In genomic region chr5:122393887-122394286, GRCm38 (mm10) we compare ENCODE assay signal across 8 mouse cellular contexts. TPM values are rescaled to one million over a fixed set of nuclear protein-coding genes. Genes with fewer than 3 reads are reported as not detected.
A peak's percentile ranks its signal among the peaks of the same experiment; 100 is the strongest.
DNase-seq lines count a peak whose midpoint lies in the region; TF ChIP-seq lines count a peak whose summit lies in the region.

No protein-coding gene starts in this region.

- no peak overlapping the region for H3K27ac ChIP-seq in ES-E14 (ENCODE audit: insufficient read depth, low read depth, low read length, poor library complexity, severe bottlenecking)

- peak; percentile 85 for DNase-seq in kidney, adult 18-20 months
- no peak for DNase-seq in kidney, adult 11 months
- no peak for DNase-seq in ES-E14 (ENCODE audit: low read depth, low spot score)
- peak; percentile 81 for DNase-seq in c-Kit-positive CD71-positive TER-119-positive erythroid progenitor cells, embryonic 14.5 days (ENCODE audit: low spot score)
- DNase-seq in gastrocnemius, adult 18-20 months (ENCODE audit: low spot score), result peak; percentile 72
- peak; percentile 78 to 85 for DNase-seq in left cerebral cortex, postnatal 14 days (ENCODE audit: low spot score in 2 of 2)
- peak; percentile 71 to 84 for DNase-seq in natural killer cell, adult 2 months (ENCODE audit: low spot score in 2 of 2)
- peak; percentile 81 for DNase-seq in thymus, postnatal 0 days (ENCODE audit: low spot score)

- H3K4me3 ChIP-seq in ES-E14 (ENCODE audit: insufficient read depth in 1 of 2, low read depth in 1 of 2, low read length in 2 of 2, poor library complexity in 1 of 2, severe bottlenecking in 1 of 2), result no peak overlapping the region

- H3K4me1 ChIP-seq in ES-E14 (ENCODE audit: control insufficient read depth in 2 of 2, insufficient read depth in 2 of 2, low read length in 2 of 2, poor library complexity in 1 of 2), result peaks cover 1 to 4% of the 10 kb centered on the region in 2 experiments; a peak in 1 of 4 replicates

- intact Hi-C loops in left cerebral cortex, postnatal 14 days (cut with DNase I), result loop anchor here (5.0 kb wide), 1 partner anchor 132 kb away; the partner anchor contains the start of gene Tctn1

- in situ Hi-C loops in ES-E14 (cut with MboI; ENCODE audit: low sequenced_read_pairs in 2 of 2, unreplicated experiment in 2 of 2), result no loop called here

- H3K9me3 ChIP-seq in ES-E14 (ENCODE audit: control insufficient read depth, insufficient read depth, low read depth, low read length), result no peaks in the 10 kb centered on the region

- peaks cover 6% of the 10 kb centered on the region for H3K36me3 ChIP-seq in ES-E14 (ENCODE audit: control insufficient read depth, insufficient read depth, low read length, poor library complexity, severe bottlenecking)

- no peak overlapping the region for H3K9ac ChIP-seq in ES-E14 (ENCODE audit: insufficient read depth, low read depth, low read length, poor library complexity, severe bottlenecking)

TF ChIP-seq in ES-E14, 5 proteins besides CTCF, POLR2A, EP300 and RAD21:
- TF ChIP-seq ZNF384 (IDR thresholded peaks at IDR 0.05; ENCODE audit: low read depth, low read length) (no peak), ZC3H11A (IDR thresholded peaks at IDR 0.05; ENCODE audit: borderline replicate concordance, low read depth, low read length) (0 out of 2 replicates have a peak, but pooled peaks have one; percentile 18)

RNA-seq across cellular contexts. Expression of gene Arpc3, which starts 2.2 kb away (rescaled TPM):
- total RNA-seq in ES-E14 (2012; rRNA removed), result 135 and 165 TPM in 2 replicates
- 10 to 100 TPM; 54.0 to 63.0 TPM for total RNA-seq in gastrocnemius, adult 18-20 months (2021)
- total RNA-seq in left cerebral cortex, postnatal 14 days (2021), result 100 to 1,000 TPM; 250 to 273 TPM
- polyA plus RNA-seq in thymus, postnatal 0 days (2015; fragmentation: Nextera tagmentation; extraction: Ambion mirVana), result 238 TPM in 2 replicates

RNA-seq across cellular contexts. Expression of gene Fam216a, which starts 21.7 kb away (rescaled TPM):
- 20.0 and 32.7 TPM in 2 replicates for total RNA-seq in ES-E14 (2012; rRNA removed)
- 1 to 10 TPM; 4.5 to 5.4 TPM for total RNA-seq in gastrocnemius, adult 18-20 months (2021)
- 10 to 100 TPM; 74.2 to 77.6 TPM for total RNA-seq in left cerebral cortex, postnatal 14 days (2021)
- 91.0 and 92.1 TPM in 2 replicates for polyA plus RNA-seq in thymus, postnatal 0 days (2015; fragmentation: Nextera tagmentation; extraction: Ambion mirVana)

RNA-seq across cellular contexts. Expression of gene Gpn3, which starts 22.2 kb away (rescaled TPM):
- total RNA-seq in ES-E14 (2012; rRNA removed), result 101 and 105 TPM in 2 replicates
- total RNA-seq in gastrocnemius, adult 18-20 months (2021), result 10 to 100 TPM; 32.8 to 35.3 TPM
- total RNA-seq in left cerebral cortex, postnatal 14 days (2021), result 10 to 100 TPM; 23.4 to 25.7 TPM
- polyA plus RNA-seq in thymus, postnatal 0 days (2015; fragmentation: Nextera tagmentation; extraction: Ambion mirVana), result 91.2 and 93.3 TPM in 2 replicates

RNA-seq across cellular contexts. Expression of gene Anapc7, which starts 27.6 kb away (rescaled TPM):
- 51.8 and 63.2 TPM in 2 replicates for total RNA-seq in ES-E14 (2012; rRNA removed)
- total RNA-seq in gastrocnemius, adult 18-20 months (2021), result 10 to 100 TPM; 14.9 to 16.0 TPM
- total RNA-seq in left cerebral cortex, postnatal 14 days (2021), result 10 to 100 TPM; 29.5 to 31.2 TPM
- polyA plus RNA-seq in thymus, postnatal 0 days (2015; fragmentation: Nextera tagmentation; extraction: Ambion mirVana), result 36.5 and 39.7 TPM in 2 replicates

RNA-seq across cellular contexts. Expression of gene Vps29, which starts 39.7 kb away (rescaled TPM):
- 101 and 135 TPM in 2 replicates for total RNA-seq in ES-E14 (2012; rRNA removed)
- 10 to 100 TPM; 43.7 to 48.5 TPM for total RNA-seq in gastrocnemius, adult 18-20 months (2021)
- total RNA-seq in left cerebral cortex, postnatal 14 days (2021), result 100 to 1,000 TPM; 200 to 203 TPM
- polyA plus RNA-seq in thymus, postnatal 0 days (2015; fragmentation: Nextera tagmentation; extraction: Ambion mirVana), result 198 and 215 TPM in 2 replicates

Comparison
In these comparisons a context has a peak if more than half of its experiments do, and no peak if none do; other contexts are left out.
1. DNase-seq: peak in kidney, adult 18-20 months (single experiment), c-Kit-positive CD71-positive TER-119-positive erythroid progenitor cells, embryonic 14.5 days (single experiment), gastrocnemius, adult 18-20 months (single experiment), left cerebral cortex, postnatal 14 days (2 of 2), natural killer cell, adult 2 months (2 of 2) and thymus, postnatal 0 days (single experiment); none in kidney, adult 11 months (single experiment) and ES-E14 (single experiment).